Mouse (Mus musculus): ENCODE measurements around the gene Sap25. TPM values are rescaled to one million over a fixed set of nuclear protein-coding genes. Genes with fewer than 3 reads are reported as not detected.

The Sap25 gene
- polyA plus RNA-seq, 1 experiment = 19.7 TPM

GRCm38 (mm10) chr5:137653366-137653765 lies 12.2 kb downstream of the Sap25 start:
- Histone ChIP-seq H3K4me1 (ENCODE audit: control insufficient read depth, insufficient read depth, low read length) (peaks cover 7% of the 10 kb centered on the region), H3K27me3 (ENCODE audit: control insufficient read depth, insufficient read depth, low read length) (no peaks in the 10 kb centered on the region), H3K4me3 (replicated peaks; ENCODE audit: insufficient read depth, low read depth, low read length) (no peak overlapping the region), H3K27ac (ENCODE audit: insufficient read depth, low read length) (no peak overlapping the region)
- WGBS = 90% methylated on average over 10 of the region's 10 CpGs
- DNase-seq = no peak
- TF ChIP-seq POLR2A (IDR thresholded peaks at IDR 0.05; ENCODE audit: borderline replicate concordance, insufficient read depth, low read length) (no peak), CTCF (IDR thresholded peaks at IDR 0.05; ENCODE audit: borderline replicate concordance, insufficient read depth, low read depth, low read length) (no peak)

GRCm38 (mm10) chr5:137654746-137655145 lies 13.6 kb downstream of the Sap25 start:
- H3K27me3 ChIP-seq (ENCODE audit: control insufficient read depth, insufficient read depth, low read length) = no peaks in the 10 kb centered on the region
- DNase-seq = no peak
- H3K27ac ChIP-seq (ENCODE audit: insufficient read depth, low read length) = no peak overlapping the region
- H3K4me1 ChIP-seq (ENCODE audit: control insufficient read depth, insufficient read depth, low read length) = peaks cover 7% of the 10 kb centered on the region
- WGBS = 74% methylated on average over 7 of the region's 7 CpGs
- TF ChIP-seq POLR2A (IDR thresholded peaks at IDR 0.05; ENCODE audit: borderline replicate concordance, insufficient read depth, low read length) = no peak
- TF ChIP-seq CTCF (IDR thresholded peaks at IDR 0.05; ENCODE audit: borderline replicate concordance, insufficient read depth, low read depth, low read length) = no peak
- H3K4me3 ChIP-seq (replicated peaks; ENCODE audit: insufficient read depth, low read depth, low read length) = no peak overlapping the region

GRCm38 (mm10) chr5:137656977-137657376 lies 15.8 kb downstream of the Sap25 start:
- no peak overlapping the region for H3K4me3 ChIP-seq (replicated peaks; ENCODE audit: insufficient read depth, low read depth, low read length)
- no peak overlapping the region for H3K27ac ChIP-seq (ENCODE audit: insufficient read depth, low read length)
- H3K4me1 ChIP-seq (ENCODE audit: control insufficient read depth, insufficient read depth, low read length) = peaks cover 7% of the 10 kb centered on the region
- DNase-seq = peak; percentile 76 to 77
- 17% methylated on average over 6 of the region's 6 CpGs for WGBS
- no peaks in the 10 kb centered on the region for H3K27me3 ChIP-seq (ENCODE audit: control insufficient read depth, insufficient read depth, low read length)
- no peak for TF ChIP-seq POLR2A (IDR thresholded peaks at IDR 0.05; ENCODE audit: borderline replicate concordance, insufficient read depth, low read length)
- peak; percentile 85 for TF ChIP-seq CTCF (IDR thresholded peaks at IDR 0.05; ENCODE audit: borderline replicate concordance, insufficient read depth, low read depth, low read length)

GRCm38 (mm10) chr5:137660064-137660688 lies 19.0 kb downstream of the Sap25 start:
- Histone ChIP-seq H3K27me3 (ENCODE audit: control insufficient read depth, insufficient read depth, low read length) (no peaks in the 10 kb centered on the region), H3K4me3 (replicated peaks; ENCODE audit: insufficient read depth, low read depth, low read length) (no peak overlapping the region), H3K4me1 (ENCODE audit: control insufficient read depth, insufficient read depth, low read length) (peaks cover 3% of the 10 kb centered on the region; the same call in 1 of the 2 replicates), H3K27ac (ENCODE audit: insufficient read depth, low read length) (no peak overlapping the region)
- 86% methylated on average over 6 of the region's 6 CpGs for WGBS
- TF ChIP-seq CTCF (IDR thresholded peaks at IDR 0.05; ENCODE audit: borderline replicate concordance, insufficient read depth, low read depth, low read length) = no peak
- no peak for TF ChIP-seq POLR2A (IDR thresholded peaks at IDR 0.05; ENCODE audit: borderline replicate concordance, insufficient read depth, low read length)
- peak in 1 of 2 experiments; percentile 6 for DNase-seq

DNA sequence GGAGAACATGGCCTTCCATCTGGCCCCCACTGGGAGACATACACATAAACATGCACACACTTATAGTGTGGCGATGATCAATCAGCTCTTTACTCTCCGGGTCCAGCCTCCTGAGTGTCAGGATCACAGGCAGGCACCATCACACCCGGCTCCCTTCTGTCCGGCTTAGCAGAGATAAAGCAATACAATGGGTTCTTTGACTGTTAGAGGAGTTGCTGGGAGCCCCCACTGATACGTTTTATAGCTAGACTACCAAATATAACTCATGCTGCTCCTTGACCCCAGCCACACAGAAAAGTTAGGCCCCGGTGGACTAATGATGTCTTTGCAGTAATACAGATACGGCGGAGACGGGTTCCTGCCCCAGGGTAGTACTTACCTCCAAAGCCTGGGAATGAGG lies 21.9 kb downstream of the Sap25 start:
- WGBS = 67% methylated on average over 9 of the region's 9 CpGs
- Histone ChIP-seq H3K27me3 (ENCODE audit: control insufficient read depth, insufficient read depth, low read length) (no peaks in the 10 kb centered on the region), H3K4me3 (replicated peaks; ENCODE audit: insufficient read depth, low read depth, low read length) (no peak overlapping the region), H3K27ac (ENCODE audit: insufficient read depth, low read length) (no peak overlapping the region), H3K4me1 (ENCODE audit: control insufficient read depth, insufficient read depth, low read length) (no peaks in the 10 kb centered on the region)
- DNase-seq = no peak
- TF ChIP-seq CTCF (IDR thresholded peaks at IDR 0.05; ENCODE audit: borderline replicate concordance, insufficient read depth, low read depth, low read length) = no peak
- TF ChIP-seq POLR2A (IDR thresholded peaks at IDR 0.05; ENCODE audit: borderline replicate concordance, insufficient read depth, low read length) = no peak

GRCm38 (mm10) chr5:137668971-137669370 lies 27.8 kb downstream of the Sap25 start:
- Histone ChIP-seq H3K4me1 (ENCODE audit: control insufficient read depth, insufficient read depth, low read length) (no peaks in the 10 kb centered on the region), H3K27ac (ENCODE audit: insufficient read depth, low read length) (no peak overlapping the region), H3K27me3 (ENCODE audit: control insufficient read depth, insufficient read depth, low read length) (no peaks in the 10 kb centered on the region), H3K4me3 (replicated peaks; ENCODE audit: insufficient read depth, low read depth, low read length) (no peak overlapping the region)
- WGBS = 20% methylated on average over 10 of the region's 10 CpGs
- DNase-seq = no peak
- no peak for TF ChIP-seq CTCF (IDR thresholded peaks at IDR 0.05; ENCODE audit: borderline replicate concordance, insufficient read depth, low read depth, low read length)
- no peak for TF ChIP-seq POLR2A (IDR thresholded peaks at IDR 0.05; ENCODE audit: borderline replicate concordance, insufficient read depth, low read length)

GRCm38 (mm10) chr5:137670240-137670639 lies 29.1 kb downstream of the Sap25 start:
- no peaks in the 10 kb centered on the region for H3K27me3 ChIP-seq (ENCODE audit: control insufficient read depth, insufficient read depth, low read length)
- H3K27ac ChIP-seq (ENCODE audit: insufficient read depth, low read length) = no peak overlapping the region
- 55% methylated on average over 1 of the region's 1 CpGs for WGBS
- no peak overlapping the region for H3K4me3 ChIP-seq (replicated peaks; ENCODE audit: insufficient read depth, low read depth, low read length)
- H3K4me1 ChIP-seq (ENCODE audit: control insufficient read depth, insufficient read depth, low read length) = no peaks in the 10 kb centered on the region
- DNase-seq = no peak
- TF ChIP-seq CTCF (IDR thresholded peaks at IDR 0.05; ENCODE audit: borderline replicate concordance, insufficient read depth, low read depth, low read length) (0 out of 2 replicates have a peak, but pooled peaks have one; percentile 3), POLR2A (IDR thresholded peaks at IDR 0.05; ENCODE audit: borderline replicate concordance, insufficient read depth, low read length) (no peak)

Data from cerebellum, adult 2 months (tissue).